Mouse (Mus musculus) ES-E14 (cell line): ENCODE data around the gene Socs3.

ENCODE experiments used
- CHD2 ChIP-seq: IDR thresholded peaks from 2 replicates; pipeline ENCODE4 v1.6.1; 2014; ENCODE audit warnings: mild to moderate bottlenecking, low read depth, low read length, inconsistent platforms
- MAFK ChIP-seq: IDR thresholded peaks from 2 replicates; pipeline ENCODE4 v1.6.1; 2014; ENCODE audit warnings: mild to moderate bottlenecking, low read depth, low read length, inconsistent platforms; ENCODE audit not compliant: insufficient read depth
- ZC3H11A ChIP-seq: IDR thresholded peaks from 2 replicates; pipeline ENCODE4 v1.6.1; 2012; ENCODE audit warnings: low read depth, mild to moderate bottlenecking, inconsistent platforms, low read length, borderline replicate concordance

DNA sequence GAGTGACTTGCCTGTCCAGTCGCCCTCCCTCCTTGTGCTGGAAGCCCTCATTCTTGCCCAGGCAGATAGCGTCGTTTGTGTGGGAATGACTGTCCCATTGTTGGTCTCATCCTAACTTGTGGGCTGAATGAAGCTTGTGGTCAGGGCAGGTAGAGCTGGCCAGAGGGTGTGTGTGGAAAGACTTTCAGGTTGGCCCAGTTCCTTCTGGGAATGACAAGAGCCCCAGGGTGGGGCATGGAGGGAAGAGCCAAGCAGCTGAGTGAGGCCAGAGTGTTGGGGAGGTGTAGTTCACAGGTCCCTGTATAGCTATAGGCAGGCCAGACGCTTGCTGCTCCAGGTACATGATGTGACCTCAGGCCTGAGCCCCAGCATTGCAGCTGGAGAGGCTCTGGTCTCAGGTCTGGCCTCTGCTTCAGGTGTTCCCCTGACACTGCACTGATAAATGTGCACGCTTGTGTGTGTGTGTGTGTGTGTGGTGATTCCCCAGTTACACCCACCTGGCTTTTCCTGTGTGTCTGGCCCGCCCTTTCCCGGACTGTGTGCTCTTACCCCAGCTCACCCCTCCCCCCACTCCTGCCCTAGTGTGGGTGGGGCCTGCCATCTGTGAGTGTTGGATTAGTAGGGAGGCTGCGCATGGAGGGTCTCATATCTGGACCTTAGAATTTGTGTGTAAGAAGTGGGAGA is 37.8 kb upstream of the Socs3 start:
- TF ChIP-seq MAFK (no peak; the same call in 1 of the 2 replicates), CHD2 (no peak), ZC3H11A (no peak)
